ENCODE assay signal across 8 mouse cellular contexts in genomic region chr12:8499001-8499870, GRCm38 (mm10). TPM values are rescaled to one million over a fixed set of nuclear protein-coding genes. Genes with fewer than 3 reads are reported as not detected.
DNase-seq lines count a peak whose midpoint lies in the region; ATAC-seq and TF ChIP-seq lines count a peak whose summit lies in the region.

No protein-coding gene starts in this region.

- peak; percentile 56 for ATAC-seq in forebrain, embryonic 11.5 days (replicated peaks; ENCODE audit: low FRiP score)
- ATAC-seq in heart, embryonic 16.5 days (replicated peaks; ENCODE audit: extremely low read depth, insufficient read depth, low FRiP score): peak; percentile 14
- peak; percentile 14 for ATAC-seq in lung, postnatal 0 days

- H3K4me3 ChIP-seq in bone marrow, adult 2 months (replicated peaks; ENCODE audit: control insufficient read depth, low read depth, low read length): peak overlapping the region; percentile 94
- peak overlapping the region; percentile 83 for H3K4me3 ChIP-seq in forebrain, embryonic 11.5 days (ENCODE audit: low read depth, low read length)
- peak overlapping the region; percentile 90 for H3K4me3 ChIP-seq in heart, embryonic 16.5 days (ENCODE audit: low read length)
- peak overlapping the region; percentile 98 for H3K4me3 ChIP-seq in lung, postnatal 0 days (ENCODE audit: low read depth, low read length)
- H3K4me3 ChIP-seq in olfactory bulb, adult 2 months (ENCODE audit: insufficient read depth, low read depth, low read length): peak overlapping the region; percentile 85

- peak; percentile 53; the same call in 1 of the 2 replicates for TF ChIP-seq POLR2A in bone marrow, adult 2 months (IDR thresholded peaks at IDR 0.05; ENCODE audit: borderline replicate concordance, control insufficient read depth, low read depth, low read length)
- TF ChIP-seq POLR2A in olfactory bulb, adult 2 months (IDR thresholded peaks at IDR 0.05; ENCODE audit: insufficient read depth, low read depth, low read length): peak; percentile 16; the same call in 1 of the 2 replicates

- TF ChIP-seq CTCF in bone marrow, adult 2 months (IDR thresholded peaks at IDR 0.05; ENCODE audit: control insufficient read depth, insufficient read depth, low read length): peak; percentile 7; the same call in 1 of the 2 replicates
- peak; percentile 42 for TF ChIP-seq CTCF in lung, postnatal 0 days (IDR thresholded peaks at IDR 0.05)
- TF ChIP-seq CTCF in olfactory bulb, adult 2 months (IDR thresholded peaks at IDR 0.05; ENCODE audit: insufficient read depth, low read depth, low read length): no peak

- TF ChIP-seq EP300 in lung, postnatal 0 days (IDR thresholded peaks at IDR 0.05): no peak

- no peaks in the 10 kb centered on the region; the same call in 1 of the 2 replicates for H3K4me1 ChIP-seq in bone marrow, adult 2 months (ENCODE audit: control insufficient read depth, insufficient read depth, low read length)
- H3K4me1 ChIP-seq in forebrain, embryonic 11.5 days (replicated peaks; ENCODE audit: control insufficient read depth, insufficient read depth, low read length): peaks cover 12% of the 10 kb centered on the region; the same call in 1 of the 2 replicates
- H3K4me1 ChIP-seq in heart, embryonic 16.5 days (ENCODE audit: control insufficient read depth, insufficient read depth, low read length): peaks cover 38% of the 10 kb centered on the region
- peaks cover 13% of the 10 kb centered on the region; the same call in 1 of the 2 replicates for H3K4me1 ChIP-seq in lung, postnatal 0 days (ENCODE audit: insufficient read depth, low read depth, low read length)
- peaks cover 14% of the 10 kb centered on the region for H3K4me1 ChIP-seq in olfactory bulb, adult 2 months (ENCODE audit: control insufficient read depth, insufficient read depth, low read length)

- no peaks in the 10 kb centered on the region for H3K36me3 ChIP-seq in forebrain, embryonic 11.5 days (ENCODE audit: control insufficient read depth, insufficient read depth, low read length)
- H3K36me3 ChIP-seq in heart, embryonic 16.5 days (ENCODE audit: control insufficient read depth, insufficient read depth): no peaks in the 10 kb centered on the region
- H3K36me3 ChIP-seq in lung, postnatal 0 days (ENCODE audit: insufficient read depth, low read length): no peaks in the 10 kb centered on the region

- H3K9me3 ChIP-seq in forebrain, embryonic 11.5 days (ENCODE audit: control insufficient read depth, low read length): no peaks in the 10 kb centered on the region
- H3K9me3 ChIP-seq in heart, embryonic 16.5 days (replicated peaks; ENCODE audit: control insufficient read depth, low read length): no peaks in the 10 kb centered on the region
- H3K9me3 ChIP-seq in lung, postnatal 0 days (ENCODE audit: low read length): no peaks in the 10 kb centered on the region

- peak overlapping the region; percentile 97 for H3K9ac ChIP-seq in forebrain, embryonic 11.5 days (ENCODE audit: low read length)
- peak overlapping the region; percentile 100 for H3K9ac ChIP-seq in heart, embryonic 16.5 days (ENCODE audit: low read length)
- peak overlapping the region; percentile 99 for H3K9ac ChIP-seq in lung, postnatal 0 days (replicated peaks; ENCODE audit: low read depth)

- H3K4me2 ChIP-seq in forebrain, embryonic 11.5 days (ENCODE audit: low read depth, low read length, severe bottlenecking): peak overlapping the region; percentile 95
- H3K4me2 ChIP-seq in heart, embryonic 16.5 days (ENCODE audit: low read depth, low read length): peak overlapping the region; percentile 85
- peak overlapping the region; percentile 78 for H3K4me2 ChIP-seq in lung, postnatal 0 days (replicated peaks; ENCODE audit: low read depth, low read length)

- H3K27ac ChIP-seq in bone marrow, adult 2 months (ENCODE audit: control insufficient read depth, insufficient read depth, low read depth, low read length, poor library complexity): peak overlapping the region; percentile 98
- H3K27ac ChIP-seq in forebrain, embryonic 11.5 days (ENCODE audit: low read depth, low read length): peak overlapping the region; percentile 98
- peak overlapping the region; percentile 100 for H3K27ac ChIP-seq in heart, embryonic 16.5 days (ENCODE audit: low read length)
- peak overlapping the region; percentile 100 for H3K27ac ChIP-seq in lung, postnatal 0 days (ENCODE audit: low read length)
- H3K27ac ChIP-seq in olfactory bulb, adult 2 months (ENCODE audit: insufficient read depth, low read depth, low read length): peak overlapping the region; percentile 97

- DNase-seq in ES-CJ7 (ENCODE audit: low read depth, low spot score): peak; percentile 33
- DNase-seq in forebrain, embryonic 11.5 days (ENCODE audit: low spot score): peak; percentile 83
- peak; percentile 38 to 72 for DNase-seq in kidney, postnatal 36 days
- peak; percentile 89 for DNase-seq in lung, postnatal 0 days (ENCODE audit: low spot score)
- DNase-seq in thymus, postnatal 4 days: peak; percentile 65

- under 1% methylated on average over 99 of the region's 99 CpGs for WGBS in bone marrow, adult 2 months
- whole genome bisulfite sequencing in forebrain, embryonic 11.5 days: under 1% methylated on average over 97 of the region's 99 CpGs
- under 1% methylated on average over 99 of the region's 99 CpGs for WGBS in heart, embryonic 16.5 days
- WGBS in lung, postnatal 0 days: under 1% methylated on average over 99 of the region's 99 CpGs
- WGBS in olfactory bulb, adult 2 months: under 1% methylated on average over 99 of the region's 99 CpGs

- H3K27me3 ChIP-seq in forebrain, embryonic 11.5 days (ENCODE audit: control insufficient read depth, insufficient read depth, low read length): no peaks in the 10 kb centered on the region
- H3K27me3 ChIP-seq in heart, embryonic 16.5 days (ENCODE audit: control insufficient read depth, insufficient read depth, low read length): no peaks in the 10 kb centered on the region
- no peaks in the 10 kb centered on the region for H3K27me3 ChIP-seq in lung, postnatal 0 days (replicated peaks; ENCODE audit: insufficient read depth, low read length)

RNA-seq across cellular contexts. Expression of gene Rhob, which starts 0.6 kb away (rescaled TPM):
- 22.7 and 34.2 TPM in 2 replicates for polyA plus RNA-seq in bone marrow, adult 2 months (2011; ENCODE audit: insufficient read depth, insufficient read length, low replicate concordance, missing spikeins)
- polyA plus RNA-seq in forebrain, embryonic 11.5 days (2014; fragmentation: Nextera tagmentation; extraction: Ambion mirVana): 55.1 and 58.3 TPM in 2 replicates
- 38.5 and 39.3 TPM in 2 replicates for polyA plus RNA-seq in heart, embryonic 16.5 days (2015; fragmentation: Nextera tagmentation; extraction: Ambion mirVana)
- polyA plus RNA-seq in lung, postnatal 0 days (2015; fragmentation: Nextera tagmentation; extraction: Ambion mirVana): 77.6 and 77.9 TPM in 2 replicates
- polyA plus RNA-seq in olfactory bulb, adult 2 months (2012; ENCODE audit: insufficient read depth, insufficient read length, low replicate concordance, missing spikeins): 196 TPM in 1 of 2 replicates, not detected in the other

Comparison
In these comparisons a context has a peak if more than half of its experiments do, and no peak if none do; other contexts are left out.
1. Peak in every context shown above with its lines: DNase-seq, ATAC-seq, H3K4me3 ChIP-seq and H3K27ac ChIP-seq.
2. DNase-seq: peak in every context shown above with its lines; median percentile 89 in lung, postnatal 0 days; 83 in forebrain, embryonic 11.5 days; 65 in thymus, postnatal 4 days; 55 in kidney, postnatal 36 days; 33 in ES-CJ7.